Mouse (Mus musculus): ENCODE results near the gene Cwc25. TPM values are rescaled to one million over a fixed set of nuclear protein-coding genes. Genes with fewer than 3 reads are reported as not detected.

Gene Cwc25
- total and polyA plus RNA-seq, 3 experiments: 6.5 to 28.9 (median 17.5) TPM

GRCm38 (mm10) chr11:97699626-97700002 lies 66.7 kb downstream of the Cwc25 start:
- peak; percentile 88 for DNase-seq

GRCm38 (mm10) chr11:97698741-97699611 lies 67.4 kb downstream of the Cwc25 start:
- DNase-seq: peak; percentile 86

GRCm38 (mm10) chr11:97697891-97698529 lies 68.3 kb downstream of the Cwc25 start:
- no peak for DNase-seq

- DNase-seq: no peak
Observed at GRCm38 (mm10) chr11:97697199-97697890, 69.0 kb downstream of the Cwc25 start.

GRCm38 (mm10) chr11:97696669-97697068 lies 69.7 kb downstream of the Cwc25 start:
- DNase-seq: no peak

GRCm38 (mm10) chr11:97695712-97696401 lies 70.5 kb downstream of the Cwc25 start:
- no peak for DNase-seq

Small RNA genes lying within 50 kb of the gene (microRNA-seq; reads per million reads assigned to microRNA genes)
- 0 to 1.2 reads per million in 2 experiments for gene Mir8102

Other genes starting within 250 kb of the Cwc25 start
- gene Srcin1, start 190.4 kb downstream of the Cwc25 start, total RNA-seq (2021): 10 to 100 TPM; 11.2 to 13.9 TPM
- 13.8 and 17.9 TPM in 2 replicates for gene Srcin1, start 190.4 kb downstream of the Cwc25 start, polyA plus RNA-seq (2012; rRNA removed)
- 1 to 10 TPM; 2.0 to 6.8 TPM for gene Epop, start 136.9 kb downstream of the Cwc25 start, total RNA-seq (2021)
- 10.6 and 16.2 TPM in 2 replicates for gene Epop, start 136.9 kb downstream of the Cwc25 start, polyA plus RNA-seq (2012; rRNA removed)
- gene Mllt6, start 103.1 kb downstream of the Cwc25 start, total RNA-seq (2021): 10 to 100 TPM; 30.6 to 51.2 TPM
- gene Mllt6, start 103.1 kb downstream of the Cwc25 start, polyA plus RNA-seq (2012; rRNA removed): 73.0 and 85.8 TPM in 2 replicates
- gene Cisd3, start 80.7 kb downstream of the Cwc25 start, total RNA-seq (2021): 100 to 1,000 TPM; 183 to 265 TPM
- 61.6 and 66.4 TPM in 2 replicates for gene Cisd3, start 80.7 kb downstream of the Cwc25 start, polyA plus RNA-seq (2012; rRNA removed)
- 10 to 100 TPM; 19.8 to 26.1 TPM for gene Pcgf2, start 66.1 kb downstream of the Cwc25 start, total RNA-seq (2021)
- gene Pcgf2, start 66.1 kb downstream of the Cwc25 start, polyA plus RNA-seq (2012; rRNA removed): 89.5 and 107 TPM in 2 replicates
- 100 to 1,000 TPM; 224 to 239 TPM for gene Psmb3, start 63.2 kb downstream of the Cwc25 start, total RNA-seq (2021)
- gene Psmb3, start 63.2 kb downstream of the Cwc25 start, polyA plus RNA-seq (2012; rRNA removed): 247 and 261 TPM in 2 replicates
- gene Pip4k2b, start 21.9 kb downstream of the Cwc25 start, total RNA-seq (2021): 10 to 100 TPM; 26.9 to 27.2 TPM
- gene Pip4k2b, start 21.9 kb downstream of the Cwc25 start, polyA plus RNA-seq (2012; rRNA removed): 12.8 and 14.7 TPM in 2 replicates
- under 1 TPM in 1 of 2 experiments, not detected in 1; 0.49 TPM for gene 1700001P01Rik, start 9.4 kb upstream of the Cwc25 start, total RNA-seq (2021)
- gene 1700001P01Rik, start 9.4 kb upstream of the Cwc25 start, polyA plus RNA-seq (2012; rRNA removed): not detected in 2 replicates
- 100 to 1,000 TPM; 700 to 846 TPM for gene Rpl23, start 15.9 kb upstream of the Cwc25 start, total RNA-seq (2021)
- 13.7 and 14.2 TPM in 2 replicates for gene Rpl23, start 15.9 kb upstream of the Cwc25 start, polyA plus RNA-seq (2012; rRNA removed)
- gene Lasp1, start 32.4 kb upstream of the Cwc25 start, total RNA-seq (2021): 100 to 1,000 TPM; 118 to 172 TPM
- gene Lasp1, start 32.4 kb upstream of the Cwc25 start, polyA plus RNA-seq (2012; rRNA removed): 127 and 138 TPM in 2 replicates
- 1 to 10 TPM; 2.9 to 4.6 TPM for gene B230217C12Rik, start 74.2 kb upstream of the Cwc25 start, total RNA-seq (2021)
- gene B230217C12Rik, start 74.2 kb upstream of the Cwc25 start, polyA plus RNA-seq (2012; rRNA removed): 1.8 and 2.5 TPM in 2 replicates
- gene Fbxo47, start 117.6 kb upstream of the Cwc25 start, total RNA-seq (2021): 1 to 10 TPM in 1 of 2 experiments, under 1 TPM in 1; 0.78 to 1.0 TPM
- gene Fbxo47, start 117.6 kb upstream of the Cwc25 start, polyA plus RNA-seq (2012; rRNA removed): 0.21 TPM in 1 of 2 replicates, not detected in the other
- 10 to 100 TPM; 17.5 to 22.2 TPM for gene Plxdc1, start 219.9 kb upstream of the Cwc25 start, total RNA-seq (2021)
- gene Plxdc1, start 219.9 kb upstream of the Cwc25 start, polyA plus RNA-seq (2012; rRNA removed): 11.0 and 13.7 TPM in 2 replicates
- gene Arl5c, start 229.6 kb upstream of the Cwc25 start, total RNA-seq (2021): 1 to 10 TPM in 1 of 2 experiments, under 1 TPM in 1; 0.29 to 1.2 TPM
- 0.43 and 0.87 TPM in 2 replicates for gene Arl5c, start 229.6 kb upstream of the Cwc25 start, polyA plus RNA-seq (2012; rRNA removed)